Mouse (Mus musculus): Measurements from ENCODE around the gene Unc13a. TPM values are rescaled to one million over a fixed set of nuclear protein-coding genes. Genes with fewer than 3 reads are reported as not detected.

Gene Unc13a
- polyA plus RNA-seq, 1 experiment from 2014 or later: 0.46 TPM

DNA sequence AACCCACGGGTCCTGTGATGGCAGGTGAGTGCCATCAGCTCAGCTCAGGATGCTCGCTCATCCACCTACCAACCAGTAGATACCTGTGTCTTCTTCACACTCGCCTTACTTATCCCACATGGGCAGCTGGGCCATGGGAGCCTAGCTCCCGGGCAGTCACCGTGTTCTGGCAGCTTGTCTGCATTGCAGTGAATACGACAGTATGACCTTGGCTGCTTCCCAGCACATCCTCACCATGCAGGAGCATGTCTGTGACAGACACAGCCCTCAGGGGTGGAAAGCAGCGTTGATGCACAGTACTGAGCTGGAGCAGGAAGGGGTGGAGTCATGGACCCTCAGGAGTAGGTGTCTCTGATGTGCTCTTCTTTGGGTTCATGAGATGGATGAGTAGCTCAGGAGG is 97.1 kb downstream of the Unc13a start:
- no peaks in the 10 kb centered on the region for H3K36me3 ChIP-seq (ENCODE audit: insufficient read depth)

More for the DNA sequence above, 97.1 kb downstream of the Unc13a start:
- TF ChIP-seq CTCF (IDR thresholded peaks at IDR 0.05; ENCODE audit: low read depth): no peak
- ATAC-seq (ENCODE audit: insufficient read depth) (no peak), DNase-seq (no peak)
- Histone ChIP-seq H3K27ac (ENCODE audit: low read depth) (no peak overlapping the region), H3K4me2 (no peak overlapping the region), H3K4me3 (ENCODE audit: low read depth, low read length) (no peak overlapping the region), H3K9me3 (ENCODE audit: low read depth, low read length) (no peaks in the 10 kb centered on the region), H3K9ac (no peak overlapping the region), H3K27me3 (ENCODE audit: insufficient read depth, low read length) (no peaks in the 10 kb centered on the region), H3K4me1 (ENCODE audit: insufficient read depth) (no peaks in the 10 kb centered on the region)
- WGBS: 65% methylated on average over 7 of the region's 7 CpGs

Small RNA genes within 50 kb of the gene (microRNA-seq; reads per million reads assigned to microRNA genes)
- gene Mir6769b (ENCODE audit: borderline number of aligned reads): not detected

Other genes with a start within 250 kb of the Unc13a start
- 36.6 and 47.8 TPM in 2 replicates for gene Abhd8, start 208.1 kb downstream of the Unc13a start, polyA plus RNA-seq (2014; fragmentation: Nextera tagmentation; extraction: Ambion mirVana)
- gene Mrpl34, start 206.8 kb downstream of the Unc13a start, polyA plus RNA-seq (2014; fragmentation: Nextera tagmentation; extraction: Ambion mirVana): 134 and 135 TPM in 2 replicates
- 101 and 111 TPM in 2 replicates for gene Dda1, start 202.6 kb downstream of the Unc13a start, polyA plus RNA-seq (2014; fragmentation: Nextera tagmentation; extraction: Ambion mirVana)
- gene Ano8, start 185.8 kb downstream of the Unc13a start, polyA plus RNA-seq (2014; fragmentation: Nextera tagmentation; extraction: Ambion mirVana): 2.4 and 3.1 TPM in 2 replicates
- 7.6 and 9.6 TPM in 2 replicates for gene Gtpbp3, start 183.7 kb downstream of the Unc13a start, polyA plus RNA-seq (2014; fragmentation: Nextera tagmentation; extraction: Ambion mirVana)
- 123 and 135 TPM in 2 replicates for gene Plvap, start 160.0 kb downstream of the Unc13a start, polyA plus RNA-seq (2014; fragmentation: Nextera tagmentation; extraction: Ambion mirVana)
- gene Ccdc194, start 146.0 kb downstream of the Unc13a start, polyA plus RNA-seq (2014; fragmentation: Nextera tagmentation; extraction: Ambion mirVana): 1.0 TPM in 2 replicates
- gene Bst2, start 134.3 kb downstream of the Unc13a start, polyA plus RNA-seq (2014; fragmentation: Nextera tagmentation; extraction: Ambion mirVana): 15.0 and 16.6 TPM in 2 replicates
- 89.3 and 106 TPM in 2 replicates for gene Mvb12a, start 128.8 kb downstream of the Unc13a start, polyA plus RNA-seq (2014; fragmentation: Nextera tagmentation; extraction: Ambion mirVana)
- 1.9 and 3.2 TPM in 2 replicates for gene Tmem221, start 112.9 kb downstream of the Unc13a start, polyA plus RNA-seq (2014; fragmentation: Nextera tagmentation; extraction: Ambion mirVana)
- gene Nxnl1, start 105.2 kb downstream of the Unc13a start, polyA plus RNA-seq (2014; fragmentation: Nextera tagmentation; extraction: Ambion mirVana): 0.07 TPM in 1 of 2 replicates, not detected in the other
- 18.5 and 19.9 TPM in 2 replicates for gene Slc27a1, start 102.9 kb downstream of the Unc13a start, polyA plus RNA-seq (2014; fragmentation: Nextera tagmentation; extraction: Ambion mirVana)
- gene Pgls, start 79.6 kb downstream of the Unc13a start, polyA plus RNA-seq (2014; fragmentation: Nextera tagmentation; extraction: Ambion mirVana): 251 and 253 TPM in 2 replicates
- gene Fam129c, start 74.1 kb downstream of the Unc13a start, polyA plus RNA-seq (2014; fragmentation: Nextera tagmentation; extraction: Ambion mirVana): 2.4 and 4.6 TPM in 2 replicates
- 87.5 and 90.5 TPM in 2 replicates for gene Colgalt1, start 60.8 kb downstream of the Unc13a start, polyA plus RNA-seq (2014; fragmentation: Nextera tagmentation; extraction: Ambion mirVana)
- 7.2 and 7.8 TPM in 2 replicates for gene Jak3, start 4.5 kb upstream of the Unc13a start, polyA plus RNA-seq (2014; fragmentation: Nextera tagmentation; extraction: Ambion mirVana)
- 0.87 and 1.0 TPM in 2 replicates for gene Insl3, start 17.5 kb upstream of the Unc13a start, polyA plus RNA-seq (2014; fragmentation: Nextera tagmentation; extraction: Ambion mirVana)
- gene B3gnt3, start 30.0 kb upstream of the Unc13a start, polyA plus RNA-seq (2014; fragmentation: Nextera tagmentation; extraction: Ambion mirVana): 2.1 and 2.3 TPM in 2 replicates
- 3.9 and 4.5 TPM in 2 replicates for gene Fcho1, start 54.0 kb upstream of the Unc13a start, polyA plus RNA-seq (2014; fragmentation: Nextera tagmentation; extraction: Ambion mirVana)
- gene Zfp709, start 210.3 kb upstream of the Unc13a start, polyA plus RNA-seq (2014; fragmentation: Nextera tagmentation; extraction: Ambion mirVana): 7.1 and 8.2 TPM in 2 replicates
- gene Zfp882, start 236.9 kb upstream of the Unc13a start, polyA plus RNA-seq (2014; fragmentation: Nextera tagmentation; extraction: Ambion mirVana): 5.2 and 5.4 TPM in 2 replicates
- gene Zfp617, start 236.9 kb upstream of the Unc13a start, polyA plus RNA-seq (2014; fragmentation: Nextera tagmentation; extraction: Ambion mirVana): 25.3 and 25.9 TPM in 2 replicates